Mouse (Mus musculus) gastrocnemius, postnatal 25 days (tissue): ENCODE measurements at regions not wholly inside any gene's neighbourhood (a gene's known extent, or its start where the extent isn't known, plus 50 kb on each side); places are given as distances from the start of the nearest gene placed in this dataset.

Source experiments
- DNase-seq: peaks from one replicate; pipeline ENCODE4 v3.0.0; 2022

GRCm38 (mm10) chr13:16670047-16670733, 658.5 kb downstream of the Inhba start:
- no peak for DNase-seq

DNA sequence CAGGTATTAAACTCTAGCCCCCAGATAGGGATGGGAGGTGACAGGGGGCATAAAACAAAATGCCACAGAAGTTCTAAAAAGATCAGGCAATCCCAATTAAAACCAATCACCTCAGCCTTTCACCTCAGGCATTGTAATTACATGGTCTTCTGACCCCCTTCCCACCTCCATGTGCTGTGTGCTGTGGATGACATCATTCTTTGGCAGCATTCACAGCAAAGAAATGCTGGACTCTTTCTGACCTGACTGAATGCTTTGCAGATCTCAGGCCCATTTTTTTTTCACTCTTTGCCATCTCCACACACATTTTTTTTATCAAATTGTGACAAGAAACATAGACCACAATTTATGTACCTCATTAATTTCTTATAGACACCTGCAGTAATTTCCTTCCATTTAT, 659.1 kb downstream of the Inhba start:
- DNase-seq: no peak

- DNase-seq: no peak
Measured at GRCm38 (mm10) chr13:16676873-16677272, 665.2 kb downstream of the Inhba start.

DNA sequence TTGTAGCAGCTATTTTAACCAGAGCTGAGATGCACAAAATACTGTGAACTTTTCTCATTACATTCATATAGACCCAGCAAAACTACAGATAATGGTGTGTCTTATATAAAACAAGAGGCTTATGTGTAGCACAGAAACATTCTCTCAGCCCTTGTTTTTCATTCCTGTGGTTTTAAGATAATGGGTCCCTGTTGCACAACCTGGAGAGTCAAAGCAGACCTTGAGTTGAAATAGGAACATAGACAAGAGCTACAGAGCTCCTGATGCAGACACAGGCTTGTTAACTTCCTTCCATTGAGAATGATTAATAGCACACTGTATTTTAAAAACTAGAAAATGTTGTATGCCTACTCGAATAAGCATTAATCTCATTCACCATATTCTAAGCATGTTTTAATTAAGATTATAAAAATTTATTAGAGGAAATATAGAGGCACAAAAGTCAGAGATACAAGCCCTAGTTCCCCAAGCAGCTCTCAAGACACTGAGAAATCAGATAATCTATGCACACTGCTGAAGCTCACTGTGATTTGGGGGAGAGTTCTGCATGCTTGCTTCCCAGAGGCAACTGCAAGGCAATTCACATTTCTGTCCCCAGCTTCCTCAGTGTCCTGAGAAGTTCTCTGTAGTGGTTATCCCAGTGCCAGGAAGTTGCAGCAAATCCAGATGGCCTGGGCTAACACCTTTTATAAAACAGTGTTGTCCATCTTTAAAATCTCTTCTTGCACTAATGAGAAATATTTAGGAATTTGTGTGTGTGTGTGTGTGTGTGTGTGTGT, 666.8 kb downstream of the Inhba start:
- DNase-seq: no peak

DNA sequence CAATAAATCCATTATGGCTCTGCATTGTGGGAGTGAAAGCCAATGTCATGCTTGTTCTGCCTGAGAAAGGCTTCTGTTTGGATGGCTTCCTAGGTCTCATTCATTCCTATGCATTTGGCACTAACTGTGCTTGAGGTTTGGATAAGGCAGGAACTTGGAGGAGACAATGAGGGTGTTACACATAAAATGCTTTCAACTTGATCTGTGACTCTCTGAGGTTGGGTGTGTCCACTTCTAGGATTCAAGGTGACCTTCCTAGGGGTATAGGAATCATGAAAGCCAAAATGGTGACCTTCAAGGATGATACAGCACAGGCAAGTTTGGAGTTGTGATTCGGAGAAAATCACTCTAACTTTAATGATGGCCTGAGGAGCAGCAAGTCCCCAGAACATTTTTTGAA, 682.5 kb downstream of the Inhba start:
- DNase-seq: no peak

GRCm38 (mm10) chr13:16700934-16701333, 689.3 kb downstream of the Inhba start:
- DNase-seq: no peak

DNA sequence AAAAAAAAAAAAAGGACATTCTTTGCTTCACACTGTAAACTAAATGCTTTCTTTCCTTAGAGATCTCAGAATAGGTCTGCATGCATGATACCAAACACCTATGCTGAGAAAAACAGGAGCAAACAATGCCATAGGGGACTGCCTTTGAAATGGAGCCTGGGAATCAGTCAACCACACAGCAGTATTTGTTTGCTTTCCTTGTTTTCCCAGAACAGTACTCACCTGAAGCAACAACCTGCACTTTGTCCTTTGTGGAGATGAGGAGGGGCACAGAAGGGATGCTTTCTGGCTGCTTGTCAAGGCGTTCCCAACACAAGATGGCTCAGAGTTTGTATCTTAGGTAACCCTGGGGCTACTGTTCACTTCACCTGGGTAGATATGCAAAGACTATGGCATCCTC, 690.5 kb downstream of the Inhba start:
- no peak for DNase-seq

DNA sequence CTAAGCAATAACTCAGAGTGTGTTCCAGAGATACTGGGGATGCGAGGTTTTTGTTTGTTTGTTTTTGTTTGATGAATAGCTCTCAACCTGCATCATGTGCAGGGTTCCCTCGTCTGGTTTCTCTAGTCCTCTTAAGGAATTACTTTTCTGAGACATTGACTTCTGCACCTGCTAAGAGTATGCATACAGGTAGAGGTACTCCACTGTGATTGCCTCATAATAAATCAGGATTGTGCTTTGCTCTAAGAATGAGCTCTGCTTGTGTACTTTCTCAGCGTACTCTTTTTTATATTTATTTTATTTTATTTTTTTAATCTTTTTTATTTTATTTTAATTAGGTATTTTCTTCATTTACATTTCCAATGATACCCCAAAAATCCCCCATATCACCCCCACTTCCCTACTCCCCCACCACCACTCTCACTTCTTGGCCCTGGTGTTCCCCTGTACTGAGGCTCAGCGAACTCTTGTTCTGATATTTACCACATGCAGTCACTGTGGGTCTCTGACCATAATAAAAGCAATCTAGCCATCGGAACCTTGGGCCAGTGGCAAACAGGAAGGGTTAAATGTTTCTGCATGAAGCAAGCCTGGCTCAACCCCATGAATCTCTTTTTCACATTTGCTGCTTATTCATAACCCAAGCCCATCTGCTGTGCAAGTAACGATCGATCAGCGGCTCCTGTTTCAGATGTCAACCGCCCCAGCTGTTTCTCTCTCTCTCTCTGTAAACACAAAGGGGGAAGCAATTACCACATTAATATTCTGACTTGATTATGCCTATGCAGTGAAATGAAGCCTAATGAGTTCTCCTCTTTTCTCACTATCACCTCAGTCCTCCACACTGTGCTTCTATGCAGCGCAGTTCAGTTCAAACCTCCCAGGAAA, 693.8 kb downstream of the Inhba start:
- DNase-seq: no peak

DNA sequence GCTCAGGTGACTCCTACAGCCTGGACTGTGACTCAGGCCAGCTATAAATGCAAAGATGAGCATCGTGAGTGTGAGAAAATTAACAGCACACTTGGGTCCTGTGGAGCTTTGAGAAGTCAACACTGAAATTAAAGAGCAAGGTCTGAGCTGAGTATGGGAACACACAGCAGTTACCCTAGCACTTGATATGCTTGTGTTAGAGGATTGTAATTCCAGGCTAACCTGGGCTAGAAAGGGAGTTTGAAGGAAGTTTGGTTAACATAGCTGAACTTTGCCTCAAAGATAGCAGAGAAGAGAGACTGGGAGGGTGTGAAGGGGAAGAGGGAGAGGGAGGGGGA, 694.4 kb downstream of the Inhba start:
- no peak for DNase-seq

DNA sequence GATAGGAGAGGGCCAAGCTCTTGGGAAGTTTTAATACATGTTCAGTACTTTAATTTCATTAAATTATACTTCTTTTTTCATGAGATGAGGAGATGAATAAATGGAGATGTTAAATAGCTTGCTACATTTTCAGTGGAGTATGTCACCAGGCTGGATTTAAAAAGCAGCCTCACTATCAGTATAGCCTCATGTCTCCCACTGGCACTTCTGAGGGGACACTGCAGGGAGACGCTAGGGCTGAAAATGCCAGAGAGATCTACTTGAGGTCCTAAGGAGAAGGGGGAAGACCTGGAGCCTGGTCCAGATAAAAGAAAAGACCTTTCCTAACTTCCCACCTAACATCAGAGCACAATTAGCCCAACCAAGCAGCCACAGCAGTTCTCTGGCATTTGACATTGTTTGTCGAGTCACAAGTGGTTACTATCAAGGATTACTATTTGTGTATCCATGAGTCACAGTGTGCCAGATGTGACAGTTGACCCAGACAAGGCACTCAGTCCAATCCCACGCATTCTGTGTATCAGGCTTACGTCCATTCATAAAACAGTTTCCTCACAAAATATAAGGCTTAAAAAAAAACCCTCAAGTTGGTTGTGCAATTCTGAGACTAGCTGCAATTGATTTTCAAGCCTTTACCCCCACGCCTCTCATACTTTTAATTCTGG, 703.8 kb downstream of the Inhba start:
- no peak for DNase-seq

GRCm38 (mm10) chr13:16716340-16716739, 704.7 kb downstream of the Inhba start:
- DNase-seq: no peak

- no peak for DNase-seq
Measured at GRCm38 (mm10) chr13:16716796-16717749, 705.4 kb downstream of the Inhba start.

DNA sequence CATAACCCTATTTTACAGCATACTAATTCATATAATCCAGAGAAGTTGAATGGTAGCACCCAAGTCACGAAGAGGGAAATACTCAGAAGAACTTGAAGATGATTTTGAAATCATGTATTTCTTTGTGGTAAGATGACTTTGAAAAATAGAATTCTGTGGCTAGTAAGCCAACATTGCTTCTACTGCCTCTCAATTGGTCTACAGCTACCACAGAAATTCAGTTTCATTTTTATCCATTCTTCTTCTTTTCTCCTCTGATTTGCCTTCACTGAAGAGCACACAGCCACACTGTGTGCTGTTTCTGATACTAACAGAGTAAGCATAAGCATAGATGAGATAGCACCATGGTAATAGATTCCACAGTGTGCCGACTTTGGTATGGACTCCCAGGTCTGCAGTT, 708.4 kb downstream of the Inhba start:
- no peak for DNase-seq

DNA sequence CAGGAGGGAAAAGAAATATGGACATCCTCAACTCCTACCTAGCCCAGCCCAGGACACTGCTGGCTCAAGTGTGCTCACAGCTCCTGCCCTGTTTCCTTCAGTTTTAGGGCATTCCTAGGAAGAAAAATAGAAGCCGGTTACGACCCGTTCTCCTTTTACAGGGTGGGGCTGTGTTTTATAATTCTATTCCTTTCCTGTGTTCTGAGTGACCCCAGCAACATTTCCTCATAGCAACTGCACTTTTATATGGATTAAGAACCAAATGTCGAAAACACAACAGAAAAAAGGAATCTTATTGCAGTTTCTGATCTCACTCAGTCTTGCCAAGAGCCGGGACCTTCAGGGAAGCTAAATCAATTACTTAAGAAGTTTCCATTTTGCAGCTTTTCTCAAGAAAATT, 713.7 kb downstream of the Inhba start:
- DNase-seq: no peak

DNA sequence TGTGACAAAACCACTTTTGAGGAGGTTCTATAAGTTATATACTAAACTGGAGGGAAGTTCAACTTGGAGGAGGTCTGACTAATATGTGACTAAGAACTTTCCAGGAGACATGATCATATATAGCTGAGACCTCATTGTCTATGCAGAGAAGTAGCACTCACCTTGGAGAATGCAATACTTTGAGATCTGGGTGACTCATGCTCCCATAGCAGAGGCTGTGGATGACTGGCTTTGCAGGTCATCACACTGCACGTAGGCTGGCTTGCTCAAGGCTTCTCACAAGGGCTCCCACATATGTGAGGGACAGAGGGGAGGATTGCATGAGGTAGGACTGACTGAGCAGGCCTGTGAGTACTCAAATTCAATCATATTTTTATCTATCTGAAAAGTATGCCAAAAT, 726.7 kb downstream of the Inhba start:
- DNase-seq: no peak

DNA sequence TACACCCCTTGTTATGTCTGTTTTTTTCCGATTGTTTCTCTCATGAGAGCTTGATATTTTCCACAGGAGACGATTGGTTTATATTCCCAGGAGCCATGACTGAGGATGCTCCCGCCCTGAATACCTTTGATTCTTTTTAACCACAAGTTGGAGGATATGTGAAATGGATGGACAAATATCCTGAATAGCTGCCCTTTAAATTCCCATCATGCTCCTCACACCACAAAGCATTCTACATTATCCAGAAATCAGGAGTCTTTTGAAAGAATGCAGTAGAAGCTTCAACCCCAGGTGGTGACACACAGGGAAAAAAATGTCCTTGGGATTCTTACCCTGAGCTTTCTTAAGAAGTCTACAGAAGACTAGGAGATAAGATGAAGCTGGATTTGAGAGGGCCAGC, 727.9 kb downstream of the Inhba start:
- no peak for DNase-seq

DNA sequence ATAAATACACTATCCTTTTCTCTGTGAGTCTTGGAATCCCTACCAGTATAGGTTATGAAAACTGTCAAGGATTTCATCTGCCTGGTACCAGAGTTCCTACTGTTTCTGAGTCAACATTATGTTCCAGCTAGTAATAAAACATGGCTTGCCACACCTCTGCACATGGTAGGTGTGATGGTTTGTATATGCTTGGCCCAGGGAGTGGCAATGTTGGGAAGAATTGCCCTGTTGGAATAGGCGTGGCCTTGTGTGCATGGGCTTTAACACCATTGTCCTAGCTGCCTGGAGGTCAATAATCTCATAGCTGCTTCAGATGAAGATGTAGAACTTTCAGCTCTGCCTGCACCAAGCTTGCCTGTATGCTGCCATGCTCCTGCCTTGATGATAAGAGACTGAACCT, 732.6 kb downstream of the Inhba start:
- DNase-seq: no peak

DNA sequence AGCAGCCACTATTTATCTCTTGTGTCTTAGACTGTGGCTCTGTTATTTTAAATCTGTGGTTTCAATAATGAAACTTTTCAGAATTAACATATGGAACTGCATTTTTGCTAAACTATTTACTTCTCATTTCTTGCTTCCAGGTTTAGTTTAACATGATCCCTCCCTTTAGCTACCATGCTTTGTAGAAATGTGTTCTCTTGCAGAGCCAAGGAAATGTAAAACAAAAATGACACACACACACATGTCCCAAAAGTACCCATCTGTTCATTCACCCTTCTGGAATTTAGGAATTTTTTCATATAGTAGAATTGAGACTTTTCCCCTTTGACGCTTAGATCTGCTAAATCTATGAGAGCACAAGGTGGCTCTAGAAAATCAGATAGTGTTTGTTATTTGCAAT, 734.0 kb downstream of the Inhba start:
- DNase-seq: no peak

GRCm38 (mm10) chr13:16746451-16746850, 734.8 kb downstream of the Inhba start:
- no peak for DNase-seq

DNA sequence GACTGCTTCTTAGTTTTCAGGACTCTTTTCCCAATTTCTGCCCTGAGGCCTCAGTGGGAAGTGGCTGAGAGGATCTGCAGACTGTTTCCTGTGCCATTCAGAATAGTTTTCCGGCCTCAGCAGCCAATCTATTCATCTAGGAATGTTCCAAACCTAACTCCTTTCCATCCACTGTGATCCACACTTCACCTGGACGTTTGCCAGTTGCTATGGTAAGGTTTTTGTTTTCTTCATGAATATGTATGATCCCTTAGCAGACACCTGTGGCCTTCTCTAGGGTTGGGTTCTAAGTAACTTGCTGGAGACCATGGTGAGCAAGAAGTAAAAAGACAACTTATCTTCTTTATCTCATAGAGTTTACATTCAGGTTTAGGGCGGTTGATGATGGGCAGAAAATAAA, 744.6 kb downstream of the Inhba start:
- DNase-seq: no peak

- DNase-seq: no peak
Measured at GRCm38 (mm10) chr13:16760045-16760444, 748.4 kb downstream of the Inhba start.
